10 mouse cellular contexts compared by ENCODE assay signal in genomic region chr9:94540343-94541095, GRCm38 (mm10). TPM values are rescaled to one million over a fixed set of nuclear protein-coding genes. Genes with fewer than 3 reads are reported as not detected.
DNase-seq lines count a peak whose midpoint lies in the region; ATAC-seq lines count a peak whose summit lies in the region.
"Had no signal": no experiment of that assay in that cellular context is flagged by ENCODE, and none has a peak within 500 bp of the region (broad histone marks: within the 10 kb centered on the region; RNA-seq: fewer than 3 reads in every experiment).

No protein-coding gene starts in this region.

- H3K9ac ChIP-seq in lung, embryonic 15.5 days = no peak overlapping the region

- no peak overlapping the region for H3K27ac ChIP-seq in lung, embryonic 15.5 days

- H3K4me2 ChIP-seq in lung, embryonic 15.5 days = peak overlapping the region; percentile 1; the same call in 1 of the 2 replicates

- 0 out of 2 replicates have a peak, but pooled peaks cover 6% of the 10 kb centered on the region for H3K4me1 ChIP-seq in lung, embryonic 15.5 days

- WGBS in lung, embryonic 15.5 days = 52% methylated on average over 10 of the region's 10 CpGs

- DNase-seq in embryo, embryonic 10 days (ENCODE audit: low spot score) = peak; percentile 11
- DNase-seq in embryo, embryonic 11 days = no peak
- DNase-seq in lung, postnatal 14 days = no peak
- DNase-seq in c-Kit-positive CD71-positive TER-119-positive erythroid progenitor cells, embryonic 14.5 days (ENCODE audit: low spot score) = peak; percentile 71
- DNase-seq in MN1 (ENCODE audit: low spot score) = no peak
- DNase-seq in B cell, adult 2 months = no peak

- H3K36me3 ChIP-seq in lung, embryonic 15.5 days = no peaks in the 10 kb centered on the region

- H3K4me3 ChIP-seq in lung, embryonic 15.5 days = no peak overlapping the region

- ATAC-seq in lung, embryonic 15.5 days (ENCODE audit: borderline replicate concordance, extremely low read depth, low FRiP score, low TSS enrichment) = no peak
- peak; percentile 28 for ATAC-seq in megakaryocyte-erythroid progenitor cell, adult 5-6 weeks (replicated peaks; ENCODE audit: low FRiP score, low TSS enrichment, poor library complexity, severe bottlenecking)
- ATAC-seq: intestine, postnatal 0 days had no signal

- H3K9me3 ChIP-seq in lung, embryonic 15.5 days = no peaks in the 10 kb centered on the region

- H3K27me3 ChIP-seq in lung, embryonic 15.5 days = no peaks in the 10 kb centered on the region
- H3K27me3 ChIP-seq: CH12.LX had no signal

RNA-seq across cellular contexts. Expression of gene 1190002N15Rik, which starts 2.6 kb away (rescaled TPM):
- polyA plus RNA-seq in lung, embryonic 15.5 days (2015; fragmentation: Nextera tagmentation; extraction: Ambion mirVana) = 26.0 and 29.0 TPM in 2 replicates
- total RNA-seq in megakaryocyte-erythroid progenitor cell, adult 5-6 weeks (2014; fragmentation: Nextera tagmentation) = 27.9 and 35.0 TPM in 2 replicates
- total RNA-seq in megakaryocyte-erythroid progenitor cell, adult 5-6 weeks (2017) = 57.6 and 66.1 TPM in 2 replicates
- total RNA-seq: CH12.LX had no signal

Comparison
In these comparisons a context has a peak if more than half of its experiments do, and no peak if none do; other contexts are left out.
1. DNase-seq: peak in embryo, embryonic 10 days (single experiment) and c-Kit-positive CD71-positive TER-119-positive erythroid progenitor cells, embryonic 14.5 days (single experiment); none in embryo, embryonic 11 days (single experiment), lung, postnatal 14 days (single experiment), MN1 (single experiment) and B cell, adult 2 months (0 of 2).